Mouse (Mus musculus): ENCODE results near the gene Psmd7. TPM values are rescaled to one million over a fixed set of nuclear protein-coding genes. Genes with fewer than 3 reads are reported as not detected.
"Not testable (repeated sequence)": the region's sequence is repeated elsewhere in the genome, so short reads cannot be mapped to it uniquely, and the experiment has no call there.

Gene Psmd7
- 44.3 and 56.9 TPM in 2 replicates for polyA plus RNA-seq (2012; rRNA removed)

GRCm38 (mm10) chr8:107587995-107588780, at the start of gene Psmd7:
Gene Psmd7, minus strand, starts transcription at chr8:107588464.
- peak within 1 kb of the TSS; percentile 92 for H3K4me3 ChIP-seq (ENCODE audit: insufficient read depth, low read depth, low read length)
- no peaks in the 10 kb centered on the region for H3K27me3 ChIP-seq (replicated peaks; ENCODE audit: control insufficient read depth, insufficient read depth, low read length)
- H3K36me3 ChIP-seq (ENCODE audit: control insufficient read depth, insufficient read depth, low read length): no peaks in the 10 kb centered on the region; the same call in 1 of the 2 replicates
- H3K4me1 ChIP-seq (ENCODE audit: control insufficient read depth, insufficient read depth, low read length): 0 out of 2 replicates have a peak, but pooled peaks cover 3% of the 10 kb centered on the region
- H3K27ac ChIP-seq (ENCODE audit: insufficient read depth, low read depth, low read length): peak within 1 kb of the TSS; percentile 96
- WGBS: 2% methylated on average over 65 of the region's 65 CpGs
- TF ChIP-seq CTCF (conservative IDR thresholded peaks at IDR 0.05; ENCODE audit: insufficient read depth, insufficient read length, low read depth, low read length) (no peak), POLR2A (IDR thresholded peaks at IDR 0.05; ENCODE audit: low read depth, low read length) (peak; percentile 80)
- DNase-seq: peak; percentile 96

- Histone ChIP-seq H3K27me3 (replicated peaks; ENCODE audit: control insufficient read depth, insufficient read depth, low read length) (no peaks in the 10 kb centered on the region), H3K27ac (ENCODE audit: insufficient read depth, low read depth, low read length) (no peak overlapping the region), H3K4me3 (ENCODE audit: insufficient read depth, low read depth, low read length) (no peak overlapping the region), H3K4me1 (ENCODE audit: control insufficient read depth, insufficient read depth, low read length) (no peaks in the 10 kb centered on the region), H3K36me3 (ENCODE audit: control insufficient read depth, insufficient read depth, low read length) (no peaks in the 10 kb centered on the region)
- no peak for DNase-seq
- 90% methylated on average over 2 of the region's 2 CpGs for WGBS
- TF ChIP-seq POLR2A (IDR thresholded peaks at IDR 0.05; ENCODE audit: low read depth, low read length): no peak
- TF ChIP-seq CTCF (conservative IDR thresholded peaks at IDR 0.05; ENCODE audit: insufficient read depth, insufficient read length, low read depth, low read length): no peak
Observed at GRCm38 (mm10) chr8:107633734-107634133, 45.5 kb upstream of the Psmd7 start.

- Histone ChIP-seq H3K4me3 (ENCODE audit: insufficient read depth, low read depth, low read length) (no peak overlapping the region), H3K27me3 (replicated peaks; ENCODE audit: control insufficient read depth, insufficient read depth, low read length) (no peaks in the 10 kb centered on the region; the same call in 1 of the 2 replicates), H3K4me1 (ENCODE audit: control insufficient read depth, insufficient read depth, low read length) (no peaks in the 10 kb centered on the region), H3K27ac (ENCODE audit: insufficient read depth, low read depth, low read length) (no peak overlapping the region), H3K36me3 (ENCODE audit: control insufficient read depth, insufficient read depth, low read length) (no peaks in the 10 kb centered on the region)
- no peak for DNase-seq
- no peak for TF ChIP-seq CTCF (conservative IDR thresholded peaks at IDR 0.05; ENCODE audit: insufficient read depth, insufficient read length, low read depth, low read length)
- no peak for TF ChIP-seq POLR2A (IDR thresholded peaks at IDR 0.05; ENCODE audit: low read depth, low read length)
- 81% methylated on average over 11 of the region's 11 CpGs for WGBS
Observed at GRCm38 (mm10) chr8:107629701-107630100, 41.4 kb upstream of the Psmd7 start.

GRCm38 (mm10) chr8:107628501-107629149, 40.4 kb upstream of the Psmd7 start:
- TF ChIP-seq CTCF (conservative IDR thresholded peaks at IDR 0.05; ENCODE audit: insufficient read depth, insufficient read length, low read depth, low read length) (no peak), POLR2A (IDR thresholded peaks at IDR 0.05; ENCODE audit: low read depth, low read length) (no peak)
- 57% methylated on average over 8 of the region's 8 CpGs for WGBS

GRCm38 (mm10) chr8:107627881-107628280, 39.6 kb upstream of the Psmd7 start:
- Histone ChIP-seq H3K27me3 (replicated peaks; ENCODE audit: control insufficient read depth, insufficient read depth, low read length) (no peaks in the 10 kb centered on the region; the same call in 1 of the 2 replicates), H3K36me3 (ENCODE audit: control insufficient read depth, insufficient read depth, low read length) (no peaks in the 10 kb centered on the region), H3K4me1 (ENCODE audit: control insufficient read depth, insufficient read depth, low read length) (no peaks in the 10 kb centered on the region), H3K27ac (ENCODE audit: insufficient read depth, low read depth, low read length) (no peak overlapping the region), H3K4me3 (ENCODE audit: insufficient read depth, low read depth, low read length) (no peak overlapping the region)
- no peak for TF ChIP-seq POLR2A (IDR thresholded peaks at IDR 0.05; ENCODE audit: low read depth, low read length)
- no peak for TF ChIP-seq CTCF (conservative IDR thresholded peaks at IDR 0.05; ENCODE audit: insufficient read depth, insufficient read length, low read depth, low read length)
- no peak for DNase-seq
- WGBS: 84% methylated on average over 9 of the region's 9 CpGs

More at GRCm38 (mm10) chr8:107628501-107629149, 40.4 kb upstream of the Psmd7 start:
- H3K36me3 ChIP-seq (ENCODE audit: control insufficient read depth, insufficient read depth, low read length): no peaks in the 10 kb centered on the region
- no peaks in the 10 kb centered on the region for H3K4me1 ChIP-seq (ENCODE audit: control insufficient read depth, insufficient read depth, low read length)
- no peak overlapping the region for H3K4me3 ChIP-seq (ENCODE audit: insufficient read depth, low read depth, low read length)
- H3K27me3 ChIP-seq (replicated peaks; ENCODE audit: control insufficient read depth, insufficient read depth, low read length): no peaks in the 10 kb centered on the region; the same call in 1 of the 2 replicates
- no peak overlapping the region for H3K27ac ChIP-seq (ENCODE audit: insufficient read depth, low read depth, low read length)
- no peak for DNase-seq

GRCm38 (mm10) chr8:107624301-107624700, 36.0 kb upstream of the Psmd7 start:
- DNase-seq; H3K27me3 ChIP-seq (replicated peaks; ENCODE audit: control insufficient read depth, insufficient read depth, low read length); H3K27ac ChIP-seq (ENCODE audit: insufficient read depth, low read depth, low read length); H3K4me1 ChIP-seq (ENCODE audit: control insufficient read depth, insufficient read depth, low read length); H3K4me3 ChIP-seq (ENCODE audit: insufficient read depth, low read depth, low read length); H3K36me3 ChIP-seq (ENCODE audit: control insufficient read depth, insufficient read depth, low read length): not testable (repeated sequence)

GRCm38 (mm10) chr8:107621930-107622623, 33.8 kb upstream of the Psmd7 start:
- H3K27me3 ChIP-seq (replicated peaks; ENCODE audit: control insufficient read depth, insufficient read depth, low read length): no peaks in the 10 kb centered on the region; the same call in 1 of the 2 replicates
- no peak for TF ChIP-seq CTCF (conservative IDR thresholded peaks at IDR 0.05; ENCODE audit: insufficient read depth, insufficient read length, low read depth, low read length)
- TF ChIP-seq POLR2A (IDR thresholded peaks at IDR 0.05; ENCODE audit: low read depth, low read length): no peak
- no peak overlapping the region for H3K4me3 ChIP-seq (ENCODE audit: insufficient read depth, low read depth, low read length)
- H3K36me3 ChIP-seq (ENCODE audit: control insufficient read depth, insufficient read depth, low read length): no peaks in the 10 kb centered on the region
- H3K27ac ChIP-seq (ENCODE audit: insufficient read depth, low read depth, low read length): no peak overlapping the region
- H3K4me1 ChIP-seq (ENCODE audit: control insufficient read depth, insufficient read depth, low read length): no peaks in the 10 kb centered on the region
- no peak for DNase-seq
- WGBS: 65% methylated on average over 10 of the region's 10 CpGs

All from kidney, adult 2 months (tissue).